Mouse (Mus musculus) skeletal muscle tissue, adult 2 months (tissue): ENCODE results near the gene Mob3c.

ENCODE experiments used
- DNase-seq: peaks from one replicate; pipeline ENCODE4 v3.0.0-alpha.2; 2012; ENCODE audit warnings: low read depth, low spot score

Gene Mob3c

GRCm38 (mm10) chr4:115832040-115832439 is 4.1 kb downstream of the Mob3c start:
- no peak for DNase-seq

GRCm38 (mm10) chr4:115835576-115835975 is 7.7 kb downstream of the Mob3c start:
- DNase-seq: no peak

DNA sequence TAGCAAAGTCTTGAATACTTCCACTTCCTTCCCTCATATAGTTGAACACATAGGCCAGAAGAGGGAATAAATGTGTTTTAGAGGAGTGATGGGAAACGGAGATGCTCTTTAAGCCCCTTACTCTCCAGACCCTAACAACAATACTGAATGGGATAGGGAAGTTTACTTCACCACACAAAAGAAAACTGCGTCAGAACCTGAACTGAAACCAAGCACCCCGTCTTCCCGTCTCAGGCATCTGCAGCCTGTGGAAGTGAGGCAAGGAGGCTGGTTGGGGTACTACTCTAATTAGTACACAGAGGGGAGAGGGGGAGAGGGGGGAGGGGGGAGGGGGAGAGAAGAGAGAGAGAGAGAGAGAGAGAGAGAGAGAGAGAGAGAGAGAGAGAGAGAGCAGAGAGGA is 10.3 kb downstream of the Mob3c start:
- no peak for DNase-seq

- DNase-seq: peak; percentile 96
Measured at GRCm38 (mm10) chr4:115838696-115839641, 11.1 kb downstream of the Mob3c start, which contains the start of gene Mknk1. Mknk1 (plus strand) TSS chr4:115839198.

GRCm38 (mm10) chr4:115839956-115840355 is 12.1 kb downstream of the Mob3c start:
- peak; percentile 68 for DNase-seq

DNA sequence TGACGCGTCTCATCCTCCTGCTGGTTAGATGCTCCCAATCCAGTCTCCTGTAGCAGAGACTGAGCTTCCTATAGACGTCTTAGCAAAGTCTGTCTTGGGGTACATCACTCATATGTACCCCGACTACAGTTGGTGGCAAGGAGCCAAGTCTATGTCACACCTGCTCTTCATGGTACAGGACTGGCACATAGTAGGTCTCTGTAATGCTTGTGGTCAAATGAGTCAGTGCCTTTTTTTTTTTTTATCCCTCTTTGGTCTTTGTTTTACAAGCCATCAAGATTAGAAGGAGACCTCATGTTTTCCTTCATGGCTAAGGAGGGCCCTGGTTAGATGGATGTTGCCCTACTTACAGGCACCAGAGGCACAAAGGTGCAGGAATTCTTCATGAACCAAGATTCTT is 12.9 kb downstream of the Mob3c start:
- no peak for DNase-seq

GRCm38 (mm10) chr4:115846656-115847055 is 18.8 kb downstream of the Mob3c start:
- DNase-seq: no peak

- DNase-seq: peak; percentile 55
Measured at GRCm38 (mm10) chr4:115847377-115847776, 19.5 kb downstream of the Mob3c start.

GRCm38 (mm10) chr4:115848083-115848482 is 20.2 kb downstream of the Mob3c start:
- DNase-seq: no peak

DNA sequence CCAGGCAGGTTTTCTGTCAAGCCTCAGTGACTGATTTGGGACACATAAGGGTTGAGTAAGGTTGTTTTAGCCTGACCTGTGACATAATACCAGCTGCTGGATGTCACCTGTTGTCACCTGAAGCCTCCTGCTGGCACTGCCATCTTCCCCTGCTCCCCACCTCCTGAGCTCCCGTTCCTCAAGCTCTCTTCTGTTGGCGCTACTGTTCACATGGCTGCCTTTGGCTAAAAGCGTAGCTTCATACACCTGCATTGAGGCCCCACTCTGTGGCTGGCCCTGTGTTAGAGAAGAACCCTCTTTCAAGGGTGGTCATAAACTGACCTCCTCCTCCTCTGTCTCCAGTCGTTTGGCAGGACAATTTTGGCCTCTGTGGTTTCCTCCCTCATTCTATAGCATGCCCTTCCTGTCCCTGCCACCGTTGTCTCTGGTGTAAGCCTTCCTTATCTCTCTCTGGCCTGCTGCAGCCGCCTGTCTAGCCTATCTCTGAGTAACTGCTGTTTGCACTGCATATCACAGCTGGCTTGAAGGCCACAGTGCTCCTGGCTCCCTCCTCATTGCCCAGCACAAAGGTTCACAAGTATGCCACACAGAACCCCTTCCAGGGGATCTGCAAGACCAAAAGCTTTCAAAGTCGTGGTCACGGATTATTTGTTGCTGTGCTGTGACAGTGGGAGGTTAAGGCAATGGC is 21.2 kb downstream of the Mob3c start:
- DNase-seq: no peak

DNA sequence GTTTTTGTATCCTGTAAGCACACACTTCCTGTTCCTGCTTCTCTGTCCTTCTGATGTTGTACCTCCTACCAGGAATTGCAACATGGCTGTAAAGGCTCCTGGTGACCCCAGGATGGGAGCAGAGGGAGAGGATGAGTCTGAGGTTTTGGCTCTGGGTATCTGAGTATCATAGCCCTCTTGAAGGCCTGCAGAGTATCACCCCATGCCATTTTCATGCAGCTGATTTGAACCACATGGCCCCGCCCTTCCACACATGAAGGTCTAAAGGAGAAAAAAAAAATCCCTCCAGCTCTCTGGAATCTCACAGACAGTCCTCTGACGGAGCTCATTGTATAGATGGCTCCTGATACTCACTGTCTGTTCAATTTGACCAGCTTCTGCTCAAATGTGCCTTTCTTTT is 22.2 kb downstream of the Mob3c start:
- no peak for DNase-seq

- DNase-seq: no peak
Measured at GRCm38 (mm10) chr4:115850631-115851030, 22.7 kb downstream of the Mob3c start.

DNA sequence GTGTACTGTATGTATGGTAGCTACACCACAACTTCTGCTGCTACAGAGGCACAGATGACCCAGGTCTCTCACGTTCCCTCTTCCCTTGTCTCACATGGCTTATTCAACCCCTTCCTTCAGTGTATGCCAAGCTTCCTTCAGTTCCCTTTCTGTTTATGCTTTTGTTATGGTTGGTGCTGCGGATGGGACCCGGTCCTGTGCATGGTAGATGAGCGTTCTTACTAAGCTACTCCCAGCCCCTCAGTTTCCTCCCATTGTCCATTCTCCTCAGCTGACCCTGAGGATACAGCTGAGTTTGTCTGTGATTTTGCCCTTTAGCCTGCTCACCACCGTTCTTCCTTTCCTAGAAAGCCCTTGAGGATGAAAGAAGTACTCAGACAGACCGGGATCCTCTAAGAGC is 23.7 kb downstream of the Mob3c start:
- no peak for DNase-seq

DNA sequence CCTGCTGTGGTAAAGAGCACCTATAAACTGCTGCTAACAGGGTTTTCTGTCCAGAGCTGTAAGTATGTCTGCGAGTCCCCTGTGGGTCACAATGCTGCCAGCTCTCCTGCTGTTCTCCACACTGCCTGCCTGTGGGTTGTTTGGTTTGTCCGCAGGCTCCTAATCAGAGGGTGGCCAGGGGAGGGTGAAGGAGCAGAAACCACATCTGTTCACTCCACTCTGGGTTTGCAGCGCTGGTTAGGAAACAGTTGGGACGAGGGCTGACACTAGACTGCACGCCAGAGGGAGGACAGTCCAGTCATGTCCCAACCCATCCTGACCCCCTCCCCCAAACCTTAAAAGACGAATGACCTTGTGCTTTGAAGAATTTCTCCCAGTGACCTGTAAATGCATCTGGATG is 27.2 kb downstream of the Mob3c start:
- no peak for DNase-seq

DNA sequence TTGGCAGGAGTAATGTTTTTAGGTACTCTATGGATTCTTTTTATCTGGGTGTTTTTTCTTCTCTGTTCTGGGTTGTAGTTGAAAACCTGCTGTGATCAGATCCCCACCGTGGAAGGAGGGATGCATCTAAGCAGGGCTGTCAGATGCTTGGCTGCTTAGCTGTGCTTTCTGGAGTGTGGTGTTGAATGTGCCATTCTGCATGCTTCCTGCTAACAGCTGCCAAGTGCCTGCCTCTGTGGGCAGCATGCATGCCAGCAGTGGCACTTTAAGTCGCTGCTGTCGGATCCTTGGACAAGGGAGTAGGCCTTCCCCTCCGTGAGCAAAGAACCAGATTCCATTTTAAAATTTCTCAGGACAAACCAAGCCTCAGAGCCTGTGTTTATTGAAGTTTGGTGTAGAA is 27.7 kb downstream of the Mob3c start:
- no peak for DNase-seq

DNA sequence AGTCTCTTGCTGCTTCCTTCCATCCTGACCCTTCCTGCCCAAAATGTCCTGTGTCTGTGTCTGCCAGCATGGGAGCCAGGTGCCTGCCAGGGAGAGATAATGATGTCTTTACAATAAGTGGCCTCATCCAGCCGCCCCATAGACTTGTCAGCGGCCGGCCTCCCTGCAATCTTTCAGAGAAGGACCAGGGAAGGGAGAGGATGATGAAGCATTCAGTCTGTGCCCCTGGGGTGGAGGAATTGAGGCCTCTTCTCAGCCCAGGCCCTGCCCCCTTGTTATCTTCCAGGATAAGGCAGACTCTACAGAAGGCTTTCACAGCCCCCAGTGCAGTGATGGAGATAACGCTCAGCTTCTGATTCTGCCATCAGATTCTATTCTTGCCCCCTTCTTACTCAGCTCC is 28.4 kb downstream of the Mob3c start:
- DNase-seq: no peak

- peak; percentile 48 for DNase-seq
Measured at GRCm38 (mm10) chr4:115857293-115857883, 29.5 kb downstream of the Mob3c start.

- no peak for DNase-seq
Measured at GRCm38 (mm10) chr4:115863352-115863751, 35.5 kb downstream of the Mob3c start.

- no peak for DNase-seq
Measured at GRCm38 (mm10) chr4:115863880-115864279, 36.0 kb downstream of the Mob3c start.

- no peak for DNase-seq
Measured at GRCm38 (mm10) chr4:115869512-115870210, 41.8 kb downstream of the Mob3c start.

- DNase-seq: no peak
Measured at GRCm38 (mm10) chr4:115873231-115873630, 45.3 kb downstream of the Mob3c start.

GRCm38 (mm10) chr4:115878216-115878678 is 50.4 kb downstream of the Mob3c start:
- DNase-seq: no peak
